Mouse (Mus musculus): Measurements from ENCODE around the gene Akt3. TPM values are rescaled to one million over a fixed set of nuclear protein-coding genes. Genes with fewer than 3 reads are reported as not detected.

Akt3 gene
- total RNA-seq, 1 experiment from 2014 or later: 113 TPM

- ATAC-seq (replicated peaks in 1 of 2; ENCODE audit: insufficient read depth in 1 of 2, low FRiP score in 2 of 2, low TSS enrichment in 1 of 2, low read depth in 1 of 2, poor library complexity in 2 of 2, severe bottlenecking in 2 of 2): no peak
Observed at GRCm38 (mm10) chr1:177090465-177090864, 167.5 kb downstream of the Akt3 start.

GRCm38 (mm10) chr1:177089515-177089914 is 168.5 kb downstream of the Akt3 start:
- peak; percentile 71 to 75 for ATAC-seq (replicated peaks in 1 of 2; ENCODE audit: insufficient read depth in 1 of 2, low FRiP score in 2 of 2, low TSS enrichment in 1 of 2, low read depth in 1 of 2, poor library complexity in 2 of 2, severe bottlenecking in 2 of 2)

GRCm38 (mm10) chr1:177089048-177089447 is 169.0 kb downstream of the Akt3 start:
- ATAC-seq (replicated peaks in 1 of 2; ENCODE audit: insufficient read depth in 1 of 2, low FRiP score in 2 of 2, low TSS enrichment in 1 of 2, low read depth in 1 of 2, poor library complexity in 2 of 2, severe bottlenecking in 2 of 2): no peak

- no peak for ATAC-seq (replicated peaks in 1 of 2; ENCODE audit: insufficient read depth in 1 of 2, low FRiP score in 2 of 2, low TSS enrichment in 1 of 2, low read depth in 1 of 2, poor library complexity in 2 of 2, severe bottlenecking in 2 of 2)
Observed at GRCm38 (mm10) chr1:177081957-177082645, 175.9 kb downstream of the Akt3 start.

GRCm38 (mm10) chr1:177069161-177069560 is 188.8 kb downstream of the Akt3 start:
- no peak for ATAC-seq (replicated peaks in 1 of 2; ENCODE audit: insufficient read depth in 1 of 2, low FRiP score in 2 of 2, low TSS enrichment in 1 of 2, low read depth in 1 of 2, poor library complexity in 2 of 2, severe bottlenecking in 2 of 2)

GRCm38 (mm10) chr1:177067123-177067646 is 190.8 kb downstream of the Akt3 start:
- ATAC-seq (replicated peaks in 1 of 2; ENCODE audit: insufficient read depth in 1 of 2, low FRiP score in 2 of 2, low TSS enrichment in 1 of 2, low read depth in 1 of 2, poor library complexity in 2 of 2, severe bottlenecking in 2 of 2): no peak

- ATAC-seq (replicated peaks in 1 of 2; ENCODE audit: insufficient read depth in 1 of 2, low FRiP score in 2 of 2, low TSS enrichment in 1 of 2, low read depth in 1 of 2, poor library complexity in 2 of 2, severe bottlenecking in 2 of 2): peak; percentile 27 to 48; a peak in 1 of 4 replicates
Observed at GRCm38 (mm10) chr1:177065732-177066131, 192.3 kb downstream of the Akt3 start.

- no peak for ATAC-seq (replicated peaks in 1 of 2; ENCODE audit: insufficient read depth in 1 of 2, low FRiP score in 2 of 2, low TSS enrichment in 1 of 2, low read depth in 1 of 2, poor library complexity in 2 of 2, severe bottlenecking in 2 of 2)
Observed at GRCm38 (mm10) chr1:177061761-177062160, 196.2 kb downstream of the Akt3 start.

GRCm38 (mm10) chr1:177054891-177055290 is 203.1 kb downstream of the Akt3 start:
- no peak for ATAC-seq (replicated peaks in 1 of 2; ENCODE audit: insufficient read depth in 1 of 2, low FRiP score in 2 of 2, low TSS enrichment in 1 of 2, low read depth in 1 of 2, poor library complexity in 2 of 2, severe bottlenecking in 2 of 2)

GRCm38 (mm10) chr1:177051366-177051963 is 206.5 kb downstream of the Akt3 start:
- no peak for ATAC-seq (replicated peaks in 1 of 2; ENCODE audit: insufficient read depth in 1 of 2, low FRiP score in 2 of 2, low TSS enrichment in 1 of 2, low read depth in 1 of 2, poor library complexity in 2 of 2, severe bottlenecking in 2 of 2)

- no peak for ATAC-seq (replicated peaks in 1 of 2; ENCODE audit: insufficient read depth in 1 of 2, low FRiP score in 2 of 2, low TSS enrichment in 1 of 2, low read depth in 1 of 2, poor library complexity in 2 of 2, severe bottlenecking in 2 of 2)
Observed at GRCm38 (mm10) chr1:177048773-177049172, 209.2 kb downstream of the Akt3 start.

- ATAC-seq (replicated peaks in 1 of 2; ENCODE audit: insufficient read depth in 1 of 2, low FRiP score in 2 of 2, low TSS enrichment in 1 of 2, low read depth in 1 of 2, poor library complexity in 2 of 2, severe bottlenecking in 2 of 2): no peak
Observed at GRCm38 (mm10) chr1:177046963-177047362, 211.0 kb downstream of the Akt3 start.

GRCm38 (mm10) chr1:177045885-177046284 is 212.1 kb downstream of the Akt3 start:
- no peak for ATAC-seq (replicated peaks in 1 of 2; ENCODE audit: insufficient read depth in 1 of 2, low FRiP score in 2 of 2, low TSS enrichment in 1 of 2, low read depth in 1 of 2, poor library complexity in 2 of 2, severe bottlenecking in 2 of 2)

GRCm38 (mm10) chr1:177040058-177040457 is 217.9 kb downstream of the Akt3 start:
- ATAC-seq (replicated peaks in 1 of 2; ENCODE audit: insufficient read depth in 1 of 2, low FRiP score in 2 of 2, low TSS enrichment in 1 of 2, low read depth in 1 of 2, poor library complexity in 2 of 2, severe bottlenecking in 2 of 2): no peak

- no peak for ATAC-seq (replicated peaks in 1 of 2; ENCODE audit: insufficient read depth in 1 of 2, low FRiP score in 2 of 2, low TSS enrichment in 1 of 2, low read depth in 1 of 2, poor library complexity in 2 of 2, severe bottlenecking in 2 of 2)
Observed at GRCm38 (mm10) chr1:177039093-177039674, 218.8 kb downstream of the Akt3 start.

- no peak for ATAC-seq (replicated peaks in 1 of 2; ENCODE audit: insufficient read depth in 1 of 2, low FRiP score in 2 of 2, low TSS enrichment in 1 of 2, low read depth in 1 of 2, poor library complexity in 2 of 2, severe bottlenecking in 2 of 2)
Observed at GRCm38 (mm10) chr1:177038383-177038782, 219.6 kb downstream of the Akt3 start.

GRCm38 (mm10) chr1:177035460-177035859 is 222.5 kb downstream of the Akt3 start:
- no peak for ATAC-seq (replicated peaks in 1 of 2; ENCODE audit: insufficient read depth in 1 of 2, low FRiP score in 2 of 2, low TSS enrichment in 1 of 2, low read depth in 1 of 2, poor library complexity in 2 of 2, severe bottlenecking in 2 of 2)

GRCm38 (mm10) chr1:177032233-177032632 is 225.8 kb downstream of the Akt3 start:
- ATAC-seq (replicated peaks in 1 of 2; ENCODE audit: insufficient read depth in 1 of 2, low FRiP score in 2 of 2, low TSS enrichment in 1 of 2, low read depth in 1 of 2, poor library complexity in 2 of 2, severe bottlenecking in 2 of 2): no peak

All from hematopoietic stem cell, adult 5-6 weeks (primary cell).